Mouse (Mus musculus) liver, embryonic 12.5 days (tissue): ENCODE measurements around the gene St6gal1. TPM values are rescaled to one million over a fixed set of nuclear protein-coding genes. Genes with fewer than 3 reads are reported as not detected.

Experiments
- ATAC-seq: fragments of 200-750 bp; cut with Nextera tagmentation; 2 replicates; pipeline ENCODE4 v1.8.0; 2017; ENCODE audit warnings: moderate number of reproducible peaks, mild to moderate bottlenecking, moderate library complexity
- H3K27ac ChIP-seq: fragments of 300-500 bp; sonication (generic); 2 replicates; pipeline ENCODE4 v1.5.1; 2016; ENCODE audit warnings: mild to moderate bottlenecking
- H3K27me3 ChIP-seq: fragments of 300-500 bp; sonication (generic); replicated peaks from 2 replicates; pipeline ENCODE4 v1.6.1; 2016; ENCODE audit warnings: mild to moderate bottlenecking, moderate library complexity
- H3K36me3 ChIP-seq: fragments of 300-500 bp; sonication (generic); 2 replicates; pipeline ENCODE4 v1.6.1; 2016; ENCODE audit warnings: mild to moderate bottlenecking, moderate library complexity
- H3K4me1 ChIP-seq: fragments of 300-500 bp; sonication (generic); 2 replicates; pipeline ENCODE4 v1.6.1; 2016
- H3K4me2 ChIP-seq: fragments of 300-500 bp; sonication (generic); 2 replicates; pipeline ENCODE4 v1.6.1; 2016; ENCODE audit warnings: mild to moderate bottlenecking, moderate library complexity
- H3K4me3 ChIP-seq: fragments of 300-500 bp; sonication (generic); 2 replicates; pipeline ENCODE4 v1.5.1; 2016; ENCODE audit warnings: mild to moderate bottlenecking, moderate library complexity
- H3K9ac ChIP-seq: fragments of 300-500 bp; sonication (generic); 2 replicates; pipeline ENCODE4 v1.6.1; 2016; ENCODE audit warnings: mild to moderate bottlenecking, moderate library complexity
- H3K9me3 ChIP-seq: fragments of 300-500 bp; sonication (generic); replicated peaks from 2 replicates; pipeline ENCODE4 v1.6.1; 2016; ENCODE audit warnings: mild to moderate bottlenecking, moderate library complexity
- WGBS: fragments of 180-500 bp; shearing (Covaris S2); methylation state at CpG from one replicate; pipeline ENCODE4 v1.1.7; 2016; ENCODE audit not compliant: insufficient replicate concordance; 5-methylcytosine and 5-hydroxymethylcytosine counted together
- polyA plus RNA-seq: library from polyadenylated mRNA; unstranded; fragments of >200 nt; fragmentation: Nextera tagmentation; extraction: Ambion mirVana; gene quantifications from 2 replicates; pipeline ENCODE4 v1.2.1, GENCODE M21; 2016

The St6gal1 gene
- polyA plus RNA-seq, 1 experiment from 2014 or later, result 7.5 TPM

GRCm38 (mm10) chr16:23225069-23225721, 655 bp downstream of the St6gal1 start:
- peaks cover 73% of the 10 kb centered on the region for H3K27me3 ChIP-seq
- peak overlapping the region; percentile 58 for H3K4me3 ChIP-seq
- peak; percentile 49; the same call in 1 of the 2 replicates for ATAC-seq
- H3K36me3 ChIP-seq, result no peaks in the 10 kb centered on the region
- 2% methylated on average over 44 of the region's 46 CpGs for WGBS
- no peaks in the 10 kb centered on the region for H3K9me3 ChIP-seq
- H3K4me2 ChIP-seq, result peak overlapping the region; percentile 62
- H3K27ac ChIP-seq, result 0 out of 2 replicates have a peak overlapping the region, but pooled peaks have one; percentile 40
- H3K9ac ChIP-seq, result peak overlapping the region; percentile 51
- no peaks in the 10 kb centered on the region for H3K4me1 ChIP-seq

- Histone ChIP-seq H3K4me2 (peak overlapping the region; percentile 62), H3K9me3 (no peaks in the 10 kb centered on the region), H3K9ac (0 out of 2 replicates have a peak overlapping the region, but pooled peaks have one; percentile 44), H3K4me1 (no peaks in the 10 kb centered on the region), H3K27me3 (peaks cover 74% of the 10 kb centered on the region), H3K27ac (peak overlapping the region; percentile 51; the same call in 1 of the 2 replicates), H3K36me3 (no peaks in the 10 kb centered on the region), H3K4me3 (peak overlapping the region; percentile 58)
- no peak for ATAC-seq
- WGBS, result 1% methylated on average over 28 of the region's 28 CpGs
These were observed 1.5 kb downstream of the St6gal1 start for GRCm38 (mm10) chr16:23225821-23226600.

GRCm38 (mm10) chr16:23226601-23227351, 2.2 kb downstream of the St6gal1 start:
- H3K27me3 ChIP-seq, result peaks cover 74% of the 10 kb centered on the region
- WGBS, result 14% methylated on average over 14 of the region's 14 CpGs
- H3K9ac ChIP-seq, result 0 out of 2 replicates have a peak overlapping the region, but pooled peaks have one; percentile 44

GRCm38 (mm10) chr16:23227851-23228250, 3.3 kb downstream of the St6gal1 start:
- H3K9me3 ChIP-seq, result no peaks in the 10 kb centered on the region
- no peak overlapping the region for H3K4me3 ChIP-seq
- ATAC-seq, result no peak
- H3K27me3 ChIP-seq, result peaks cover 70% of the 10 kb centered on the region
- no peaks in the 10 kb centered on the region for H3K4me1 ChIP-seq
- no peak overlapping the region for H3K4me2 ChIP-seq
- H3K36me3 ChIP-seq, result no peaks in the 10 kb centered on the region
- no peak overlapping the region for H3K27ac ChIP-seq
- WGBS, result 31% methylated on average over 6 of the region's 6 CpGs
- no peak overlapping the region for H3K9ac ChIP-seq

More at GRCm38 (mm10) chr16:23226601-23227351, 2.2 kb downstream of the St6gal1 start:
- no peak overlapping the region for H3K27ac ChIP-seq
- H3K4me3 ChIP-seq, result peak overlapping the region; percentile 58
- no peaks in the 10 kb centered on the region for H3K36me3 ChIP-seq
- ATAC-seq, result no peak
- no peaks in the 10 kb centered on the region for H3K9me3 ChIP-seq
- H3K4me1 ChIP-seq, result no peaks in the 10 kb centered on the region
- H3K4me2 ChIP-seq, result peak overlapping the region; percentile 62

GRCm38 (mm10) chr16:23228486-23228885, 3.9 kb downstream of the St6gal1 start:
- no peak overlapping the region for H3K27ac ChIP-seq
- H3K9ac ChIP-seq, result no peak overlapping the region
- no peak for ATAC-seq
- H3K4me1 ChIP-seq, result no peaks in the 10 kb centered on the region
- H3K4me2 ChIP-seq, result no peak overlapping the region
- H3K36me3 ChIP-seq, result no peaks in the 10 kb centered on the region
- WGBS, result 31% methylated on average over 3 of the region's 3 CpGs
- H3K4me3 ChIP-seq, result no peak overlapping the region
- H3K27me3 ChIP-seq, result peaks cover 64% of the 10 kb centered on the region
- no peaks in the 10 kb centered on the region for H3K9me3 ChIP-seq

GRCm38 (mm10) chr16:23229945-23230344, 5.4 kb downstream of the St6gal1 start:
- no peak overlapping the region for H3K9ac ChIP-seq
- H3K36me3 ChIP-seq, result no peaks in the 10 kb centered on the region
- no peaks in the 10 kb centered on the region for H3K9me3 ChIP-seq
- no peak for ATAC-seq
- 59% methylated on average over 3 of the region's 3 CpGs for WGBS
- no peaks in the 10 kb centered on the region for H3K4me1 ChIP-seq
- no peak overlapping the region for H3K4me3 ChIP-seq
- peaks cover 50% of the 10 kb centered on the region for H3K27me3 ChIP-seq
- H3K27ac ChIP-seq, result no peak overlapping the region
- no peak overlapping the region for H3K4me2 ChIP-seq

- Histone ChIP-seq H3K9me3 (no peaks in the 10 kb centered on the region), H3K4me1 (no peaks in the 10 kb centered on the region), H3K9ac (no peak overlapping the region), H3K27ac (no peak overlapping the region), H3K4me3 (no peak overlapping the region), H3K4me2 (no peak overlapping the region), H3K36me3 (no peaks in the 10 kb centered on the region), H3K27me3 (peaks cover 38% of the 10 kb centered on the region)
- ATAC-seq, result no peak
- WGBS, result 54% methylated on average over 4 of the region's 4 CpGs
These were observed 6.6 kb downstream of the St6gal1 start for GRCm38 (mm10) chr16:23231168-23231567.

- WGBS, result 45% methylated on average over 7 of the region's 7 CpGs
- H3K36me3 ChIP-seq, result no peaks in the 10 kb centered on the region
- no peak for ATAC-seq
- no peak overlapping the region for H3K27ac ChIP-seq
- H3K9me3 ChIP-seq, result no peaks in the 10 kb centered on the region
- no peaks in the 10 kb centered on the region for H3K4me1 ChIP-seq
- no peak overlapping the region for H3K4me2 ChIP-seq
- H3K9ac ChIP-seq, result no peak overlapping the region
- H3K4me3 ChIP-seq, result no peak overlapping the region
- H3K27me3 ChIP-seq, result peaks cover 22% of the 10 kb centered on the region
These were observed 8.2 kb downstream of the St6gal1 start for GRCm38 (mm10) chr16:23232691-23233090.

GRCm38 (mm10) chr16:23233496-23233895, 9.0 kb downstream of the St6gal1 start:
- no peak for ATAC-seq

GRCm38 (mm10) chr16:23234557-23234956, 10.0 kb downstream of the St6gal1 start:
- no peaks in the 10 kb centered on the region for H3K36me3 ChIP-seq
- ATAC-seq, result no peak
- H3K4me3 ChIP-seq, result no peak overlapping the region
- H3K9ac ChIP-seq, result no peak overlapping the region
- H3K27ac ChIP-seq, result no peak overlapping the region
- H3K4me1 ChIP-seq, result peaks cover 2% of the 10 kb centered on the region; the same call in 1 of the 2 replicates
- peaks cover 10% of the 10 kb centered on the region; the same call in 1 of the 2 replicates for H3K27me3 ChIP-seq
- H3K4me2 ChIP-seq, result no peak overlapping the region
- H3K9me3 ChIP-seq, result no peaks in the 10 kb centered on the region
- WGBS, result 65% methylated on average over 5 of the region's 5 CpGs

More at GRCm38 (mm10) chr16:23233496-23233895, 9.0 kb downstream of the St6gal1 start:
- no peak overlapping the region for H3K9ac ChIP-seq
- no peak overlapping the region for H3K27ac ChIP-seq
- H3K4me2 ChIP-seq, result no peak overlapping the region
- WGBS, result 41% methylated on average over 10 of the region's 10 CpGs
- H3K36me3 ChIP-seq, result no peaks in the 10 kb centered on the region
- H3K9me3 ChIP-seq, result no peaks in the 10 kb centered on the region
- H3K4me1 ChIP-seq, result no peaks in the 10 kb centered on the region
- H3K27me3 ChIP-seq, result peaks cover 14% of the 10 kb centered on the region
- H3K4me3 ChIP-seq, result no peak overlapping the region

- Histone ChIP-seq H3K9ac (no peak overlapping the region), H3K4me3 (no peak overlapping the region), H3K9me3 (no peaks in the 10 kb centered on the region), H3K4me1 (peaks cover 7% of the 10 kb centered on the region; the same call in 1 of the 2 replicates), H3K36me3 (no peaks in the 10 kb centered on the region), H3K4me2 (no peak overlapping the region), H3K27ac (no peak overlapping the region), H3K27me3 (peaks cover 4% of the 10 kb centered on the region; the same call in 1 of the 2 replicates)
- 55% methylated on average over 7 of the region's 7 CpGs for WGBS
- no peak for ATAC-seq
These were observed 10.7 kb downstream of the St6gal1 start for GRCm38 (mm10) chr16:23235173-23235694.
